Mouse (Mus musculus) stomach, embryonic 16.5 days (tissue): ENCODE measurements at regions not wholly inside any gene's neighbourhood (a gene's known extent, or its start where the extent isn't known, plus 50 kb on each side); places are given as distances from the start of the nearest gene placed in this dataset.

ENCODE experiments used
- ATAC-seq: fragments of 200-750 bp; cut with Nextera tagmentation; 2 replicates; pipeline ENCODE4 v1.8.0; 2017; ENCODE audit warnings: moderate number of reproducible peaks, moderate TSS enrichment; ENCODE audit not compliant: insufficient read depth, low FRiP score
- H3K27ac ChIP-seq: fragments of 300-500 bp; sonication (generic); 2 replicates; pipeline ENCODE4 v1.5.1; 2014; ENCODE audit warnings: low read length
- H3K27me3 ChIP-seq: fragments of 300-500 bp; sonication (generic); 2 replicates; pipeline ENCODE4 v1.6.1; 2014; ENCODE audit warnings: low read length, control low read depth, mixed read lengths; ENCODE audit not compliant: control insufficient read depth, insufficient read depth
- H3K36me3 ChIP-seq: fragments of 300-500 bp; sonication (generic); 2 replicates; pipeline ENCODE4 v1.6.1; 2014; ENCODE audit warnings: low read length; ENCODE audit not compliant: control insufficient read depth, insufficient read depth
- H3K4me1 ChIP-seq: fragments of 300-500 bp; sonication (generic); 2 replicates; pipeline ENCODE4 v1.6.1; 2014; ENCODE audit warnings: low read length, control low read depth, mixed read lengths; ENCODE audit not compliant: control insufficient read depth, insufficient read depth
- H3K4me2 ChIP-seq: fragments of 300-500 bp; sonication (generic); 2 replicates; pipeline ENCODE4 v1.6.1; 2014; ENCODE audit warnings: low read depth, low read length, mixed read lengths
- H3K4me3 ChIP-seq: fragments of 300-500 bp; sonication (generic); replicated peaks from 2 replicates; pipeline ENCODE4 v1.5.1; 2014; ENCODE audit warnings: mild to moderate bottlenecking, low read length
- H3K9ac ChIP-seq: fragments of 300-500 bp; sonication (generic); 2 replicates; pipeline ENCODE4 v1.6.1; 2014; ENCODE audit warnings: low read length
- H3K9me3 ChIP-seq: fragments of 300-500 bp; sonication (generic); replicated peaks from 2 replicates; pipeline ENCODE4 v1.6.1; 2016; ENCODE audit warnings: low read length, control low read depth; ENCODE audit not compliant: control insufficient read depth
- WGBS: fragments of 180-500 bp; shearing (Covaris S2); extraction: QIAGEN DNeasy Blood & Tissue Kit; methylation state at CpG from one replicate; pipeline ENCODE4 v1.1.7; 2014; 5-methylcytosine and 5-hydroxymethylcytosine counted together

- no peaks in the 10 kb centered on the region for H3K27me3 ChIP-seq
- no peak overlapping the region for H3K4me2 ChIP-seq
- no peaks in the 10 kb centered on the region for H3K36me3 ChIP-seq
- no peaks in the 10 kb centered on the region for H3K9me3 ChIP-seq
- H3K27ac ChIP-seq: no peak overlapping the region
- 81% methylated on average over 3 of the region's 3 CpGs for WGBS
- no peaks in the 10 kb centered on the region for H3K4me1 ChIP-seq
- H3K9ac ChIP-seq: no peak overlapping the region
- no peak overlapping the region for H3K4me3 ChIP-seq
- no peak for ATAC-seq
Measured at GRCm38 (mm10) chr16:64293507-64293906, 308.7 kb downstream of the Csnka2ip start.

GRCm38 (mm10) chr16:64285306-64285705 is 316.9 kb downstream of the Csnka2ip start:
- Histone ChIP-seq H3K4me3 (no peak overlapping the region), H3K4me1 (no peaks in the 10 kb centered on the region), H3K36me3 (no peaks in the 10 kb centered on the region), H3K27me3 (no peaks in the 10 kb centered on the region), H3K27ac (no peak overlapping the region), H3K4me2 (no peak overlapping the region), H3K9me3 (no peaks in the 10 kb centered on the region), H3K9ac (no peak overlapping the region)
- ATAC-seq: no peak
- WGBS: 71% methylated on average over 1 of the region's 1 CpGs

GRCm38 (mm10) chr16:64275860-64276597 is 326.2 kb downstream of the Csnka2ip start:
- no peaks in the 10 kb centered on the region for H3K36me3 ChIP-seq
- 72% methylated on average over 4 of the region's 4 CpGs for WGBS
- no peak for ATAC-seq
- H3K4me3 ChIP-seq: no peak overlapping the region
- no peaks in the 10 kb centered on the region for H3K27me3 ChIP-seq
- no peaks in the 10 kb centered on the region for H3K9me3 ChIP-seq
- no peak overlapping the region for H3K4me2 ChIP-seq
- H3K27ac ChIP-seq: no peak overlapping the region
- no peaks in the 10 kb centered on the region for H3K4me1 ChIP-seq
- H3K9ac ChIP-seq: no peak overlapping the region

- WGBS: 71% methylated on average over 5 of the region's 5 CpGs
- no peaks in the 10 kb centered on the region for H3K36me3 ChIP-seq
- no peak for ATAC-seq
- no peaks in the 10 kb centered on the region for H3K9me3 ChIP-seq
- H3K9ac ChIP-seq: no peak overlapping the region
- H3K4me1 ChIP-seq: no peaks in the 10 kb centered on the region
- H3K4me2 ChIP-seq: no peak overlapping the region
- H3K27ac ChIP-seq: no peak overlapping the region
- H3K4me3 ChIP-seq: no peak overlapping the region
- no peaks in the 10 kb centered on the region for H3K27me3 ChIP-seq
Measured at GRCm38 (mm10) chr16:64275420-64275819, 326.8 kb downstream of the Csnka2ip start.

- WGBS: 65% methylated on average over 11 of the region's 11 CpGs
Measured at GRCm38 (mm10) chr16:64264960-64265736, 337.1 kb downstream of the Csnka2ip start.

GRCm38 (mm10) chr16:64251155-64251554 is 351.1 kb downstream of the Csnka2ip start:
- H3K27ac ChIP-seq: no peak overlapping the region
- H3K4me2 ChIP-seq: no peak overlapping the region
- H3K4me3 ChIP-seq: no peak overlapping the region
- H3K36me3 ChIP-seq: no peaks in the 10 kb centered on the region
- 67% methylated on average over 1 of the region's 1 CpGs for WGBS
- H3K9ac ChIP-seq: no peak overlapping the region
- no peaks in the 10 kb centered on the region for H3K27me3 ChIP-seq
- no peaks in the 10 kb centered on the region for H3K9me3 ChIP-seq
- no peak for ATAC-seq
- no peaks in the 10 kb centered on the region for H3K4me1 ChIP-seq

More at GRCm38 (mm10) chr16:64264960-64265736, 337.1 kb downstream of the Csnka2ip start:
- no peak overlapping the region for H3K4me2 ChIP-seq
- no peak overlapping the region for H3K9ac ChIP-seq
- no peaks in the 10 kb centered on the region for H3K27me3 ChIP-seq
- no peak overlapping the region for H3K27ac ChIP-seq
- no peaks in the 10 kb centered on the region for H3K9me3 ChIP-seq
- H3K4me3 ChIP-seq: no peak overlapping the region
- no peaks in the 10 kb centered on the region for H3K36me3 ChIP-seq
- no peaks in the 10 kb centered on the region for H3K4me1 ChIP-seq
- ATAC-seq: no peak

GRCm38 (mm10) chr16:64248743-64249142 is 353.5 kb downstream of the Csnka2ip start:
- WGBS: 72% methylated on average over 4 of the region's 4 CpGs
- no peak for ATAC-seq
- no peak overlapping the region for H3K9ac ChIP-seq
- H3K27me3 ChIP-seq: no peaks in the 10 kb centered on the region
- no peak overlapping the region for H3K4me2 ChIP-seq
- H3K4me3 ChIP-seq: no peak overlapping the region
- H3K27ac ChIP-seq: no peak overlapping the region
- no peaks in the 10 kb centered on the region for H3K9me3 ChIP-seq
- H3K4me1 ChIP-seq: no peaks in the 10 kb centered on the region
- no peaks in the 10 kb centered on the region for H3K36me3 ChIP-seq

GRCm38 (mm10) chr16:64245942-64246341 is 356.3 kb downstream of the Csnka2ip start:
- Histone ChIP-seq H3K27ac (no peak overlapping the region), H3K27me3 (no peaks in the 10 kb centered on the region), H3K4me1 (no peaks in the 10 kb centered on the region), H3K4me3 (no peak overlapping the region), H3K9me3 (no peaks in the 10 kb centered on the region), H3K4me2 (no peak overlapping the region), H3K9ac (no peak overlapping the region), H3K36me3 (no peaks in the 10 kb centered on the region)
- WGBS: 71% methylated on average over 1 of the region's 1 CpGs
- no peak for ATAC-seq

GRCm38 (mm10) chr16:64224336-64224735 is 360.4 kb upstream of the Epha3 start:
- WGBS: 72% methylated on average over 3 of the region's 3 CpGs
- H3K9me3 ChIP-seq: no peaks in the 10 kb centered on the region
- ATAC-seq: no peak
- no peak overlapping the region for H3K4me3 ChIP-seq
- H3K27me3 ChIP-seq: no peaks in the 10 kb centered on the region
- no peak overlapping the region for H3K4me2 ChIP-seq
- no peaks in the 10 kb centered on the region for H3K4me1 ChIP-seq
- no peak overlapping the region for H3K27ac ChIP-seq
- no peak overlapping the region for H3K9ac ChIP-seq
- no peaks in the 10 kb centered on the region for H3K36me3 ChIP-seq
